Mouse (Mus musculus): Measurements from ENCODE around the gene Bach2. TPM values are rescaled to one million over a fixed set of nuclear protein-coding genes. Genes with fewer than 3 reads are reported as not detected.

Bach2 gene
- polyA plus RNA-seq, 1 experiment from 2014 or later: 18.8 TPM

DNA sequence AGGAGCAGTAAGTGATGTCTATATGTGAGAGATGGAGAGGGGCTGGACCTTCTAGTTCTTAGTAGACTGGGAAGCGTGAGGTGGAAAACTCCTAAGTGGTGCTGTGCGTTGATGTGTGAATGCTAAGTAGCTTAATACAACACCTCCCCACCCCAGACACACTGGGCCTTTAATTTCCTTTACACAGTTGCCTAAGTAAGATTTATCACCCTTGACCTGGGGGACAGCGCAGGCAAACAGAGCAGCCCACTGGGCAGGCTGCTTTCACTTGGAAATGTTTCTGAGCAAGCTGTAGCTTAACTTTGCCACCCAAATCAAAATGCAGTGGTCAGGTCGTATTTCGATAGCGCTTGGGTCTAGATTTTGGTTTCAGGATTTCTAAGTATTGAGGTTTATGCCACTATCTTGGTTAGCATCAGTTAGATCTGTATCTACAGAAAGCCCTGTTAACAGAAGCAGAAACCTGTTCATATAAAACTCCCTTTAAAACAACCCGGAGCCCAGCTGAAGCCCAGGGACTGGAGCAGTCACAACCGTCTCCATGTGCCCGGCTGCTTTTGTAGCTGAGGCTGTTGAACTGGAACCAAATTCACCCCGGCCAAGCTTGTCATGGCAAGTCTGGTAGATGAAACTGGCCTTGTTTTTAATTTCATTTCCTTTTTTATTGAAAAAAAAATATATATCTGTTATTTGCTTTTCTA is 19.0 kb upstream of the Bach2 start:
- Histone ChIP-seq H3K36me3 (ENCODE audit: control insufficient read depth, insufficient read depth, low read length) (no peaks in the 10 kb centered on the region), H3K9me3 (replicated peaks; ENCODE audit: control insufficient read depth, low read length, poor library complexity, severe bottlenecking) (no peaks in the 10 kb centered on the region), H3K4me3 (ENCODE audit: low read depth, low read length) (no peak overlapping the region), H3K4me1 (ENCODE audit: control insufficient read depth, insufficient read depth, low read length) (no peaks in the 10 kb centered on the region), H3K9ac (ENCODE audit: low read depth, low read length) (no peak overlapping the region), H3K4me2 (ENCODE audit: low read length) (no peak overlapping the region), H3K27me3 (ENCODE audit: control insufficient read depth, insufficient read depth, low read depth, low read length) (no peaks in the 10 kb centered on the region), H3K27ac (ENCODE audit: low read length) (no peak overlapping the region)
- WGBS: 31% methylated on average over 10 of the region's 10 CpGs
- ATAC-seq: no peak

DNA sequence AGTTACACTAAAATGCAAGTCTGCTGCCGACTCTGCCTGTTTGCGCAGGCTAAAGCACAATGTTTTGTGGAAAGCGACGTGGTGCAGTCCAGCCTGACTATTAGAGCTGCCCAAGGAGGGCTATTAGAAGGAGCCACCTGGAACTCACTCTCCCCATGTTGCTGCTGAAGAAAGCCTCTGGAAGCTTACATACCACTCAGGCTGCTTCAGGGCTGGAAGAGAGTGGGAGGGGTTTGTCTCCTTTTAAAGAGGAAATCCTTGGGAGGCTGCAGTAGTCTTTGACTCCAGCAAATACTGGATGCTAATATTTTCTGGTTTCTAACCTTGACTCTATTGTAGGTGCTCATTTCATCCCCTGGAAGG is 18.5 kb upstream of the Bach2 start:
- no peak overlapping the region for H3K27ac ChIP-seq (ENCODE audit: low read length)
- H3K4me2 ChIP-seq (ENCODE audit: low read length): no peak overlapping the region
- H3K27me3 ChIP-seq (ENCODE audit: control insufficient read depth, insufficient read depth, low read depth, low read length): no peaks in the 10 kb centered on the region
- H3K4me1 ChIP-seq (ENCODE audit: control insufficient read depth, insufficient read depth, low read length): no peaks in the 10 kb centered on the region
- H3K9ac ChIP-seq (ENCODE audit: low read depth, low read length): no peak overlapping the region; the same call in 1 of the 2 replicates
- 63% methylated on average over 4 of the region's 4 CpGs for WGBS
- H3K9me3 ChIP-seq (replicated peaks; ENCODE audit: control insufficient read depth, low read length, poor library complexity, severe bottlenecking): no peaks in the 10 kb centered on the region
- no peaks in the 10 kb centered on the region for H3K36me3 ChIP-seq (ENCODE audit: control insufficient read depth, insufficient read depth, low read length)
- no peak for ATAC-seq
- no peak overlapping the region for H3K4me3 ChIP-seq (ENCODE audit: low read depth, low read length)

DNA sequence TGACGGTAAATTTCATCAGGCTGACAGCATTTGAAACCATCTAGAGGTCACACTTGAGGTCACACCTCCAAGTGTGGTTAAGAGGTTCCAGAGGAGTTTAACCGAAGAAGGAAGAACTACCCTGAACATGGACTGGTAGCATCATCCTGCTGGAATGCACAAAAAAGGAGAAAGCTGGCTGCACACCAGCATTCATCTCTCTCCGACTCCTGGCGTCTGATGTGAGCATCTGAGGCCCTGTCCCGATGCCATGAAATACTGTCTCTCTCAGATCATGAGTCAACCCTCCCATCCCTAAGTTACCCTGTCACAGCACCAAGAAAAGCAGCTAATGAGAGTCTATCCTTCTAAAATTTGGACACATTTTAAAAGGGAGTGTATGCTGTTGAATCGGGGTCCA is 17.6 kb upstream of the Bach2 start:
- Histone ChIP-seq H3K27me3 (ENCODE audit: control insufficient read depth, insufficient read depth, low read depth, low read length) (no peaks in the 10 kb centered on the region), H3K4me3 (ENCODE audit: low read depth, low read length) (no peak overlapping the region), H3K27ac (ENCODE audit: low read length) (no peak overlapping the region), H3K9me3 (replicated peaks; ENCODE audit: control insufficient read depth, low read length, poor library complexity, severe bottlenecking) (no peaks in the 10 kb centered on the region), H3K9ac (ENCODE audit: low read depth, low read length) (no peak overlapping the region), H3K4me2 (ENCODE audit: low read length) (no peak overlapping the region), H3K4me1 (ENCODE audit: control insufficient read depth, insufficient read depth, low read length) (no peaks in the 10 kb centered on the region), H3K36me3 (ENCODE audit: control insufficient read depth, insufficient read depth, low read length) (no peaks in the 10 kb centered on the region)
- WGBS: 74% methylated on average over 6 of the region's 6 CpGs
- no peak for ATAC-seq

DNA sequence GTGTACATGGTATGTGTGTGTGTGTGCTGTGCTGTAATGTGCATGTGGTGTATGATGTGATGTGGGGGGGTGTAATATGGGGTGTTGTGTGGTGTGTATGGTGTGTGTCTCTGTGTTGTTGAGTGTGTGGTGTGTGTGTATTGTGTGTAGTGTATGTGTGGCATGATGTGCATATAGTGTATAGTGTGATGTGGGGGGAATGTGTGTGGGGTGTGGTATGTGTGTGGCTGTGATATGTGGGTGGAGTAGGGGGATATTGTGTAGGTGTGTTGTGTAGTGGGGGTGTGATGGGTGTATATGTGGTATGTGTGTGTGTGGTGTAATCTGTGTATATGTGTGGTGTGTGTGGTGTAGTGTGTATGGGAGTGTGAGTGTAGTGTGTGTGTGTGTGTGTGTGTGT is 15.0 kb upstream of the Bach2 start:
- H3K9ac ChIP-seq (ENCODE audit: low read depth, low read length): no peak overlapping the region
- H3K9me3 ChIP-seq (replicated peaks; ENCODE audit: control insufficient read depth, low read length, poor library complexity, severe bottlenecking): no peaks in the 10 kb centered on the region
- no peaks in the 10 kb centered on the region for H3K27me3 ChIP-seq (ENCODE audit: control insufficient read depth, insufficient read depth, low read depth, low read length)
- 0 out of 2 replicates have a peak, but pooled peaks have one; percentile 52 for ATAC-seq
- no peaks in the 10 kb centered on the region for H3K36me3 ChIP-seq (ENCODE audit: control insufficient read depth, insufficient read depth, low read length)
- no peak overlapping the region for H3K27ac ChIP-seq (ENCODE audit: low read length)
- H3K4me3 ChIP-seq (ENCODE audit: low read depth, low read length): no peak overlapping the region
- H3K4me1 ChIP-seq (ENCODE audit: control insufficient read depth, insufficient read depth, low read length): no peaks in the 10 kb centered on the region
- no peak overlapping the region for H3K4me2 ChIP-seq (ENCODE audit: low read length)

- ATAC-seq: no peak
These were observed 13.4 kb upstream of the Bach2 start for GRCm38 (mm10) chr4:32225191-32225590.

DNA sequence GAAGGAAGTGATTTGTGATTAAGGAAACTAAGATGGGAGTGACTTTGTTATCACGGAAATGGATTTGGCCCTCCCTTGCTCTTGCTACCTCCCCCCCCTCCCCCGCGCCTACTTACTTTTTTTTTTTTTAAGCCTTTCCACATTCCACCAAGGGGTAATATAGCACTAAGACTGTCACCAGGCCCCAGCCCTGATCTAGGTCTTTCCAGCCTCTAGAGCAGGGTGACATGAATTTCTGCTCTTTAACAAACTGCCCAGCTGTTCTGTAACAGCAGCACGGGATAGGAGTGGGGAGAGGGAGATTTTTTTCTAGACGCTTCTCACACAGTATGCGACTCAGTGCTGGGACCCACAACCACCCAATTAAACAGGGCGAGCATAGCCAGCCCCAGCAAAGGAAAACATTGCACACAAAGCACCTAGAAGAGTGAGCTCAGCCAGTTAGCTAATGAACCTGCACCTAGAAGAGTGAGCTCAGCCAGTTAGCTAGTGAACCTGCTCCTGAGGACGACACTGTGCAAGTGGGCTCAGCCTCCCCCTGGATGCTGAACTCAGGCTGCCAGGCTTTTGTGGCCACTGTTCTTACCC is 10.5 kb upstream of the Bach2 start:
- no peak overlapping the region for H3K9ac ChIP-seq (ENCODE audit: low read depth, low read length)
- H3K4me1 ChIP-seq (ENCODE audit: control insufficient read depth, insufficient read depth, low read length): no peaks in the 10 kb centered on the region
- no peaks in the 10 kb centered on the region for H3K27me3 ChIP-seq (ENCODE audit: control insufficient read depth, insufficient read depth, low read depth, low read length)
- no peak for ATAC-seq
- no peaks in the 10 kb centered on the region for H3K36me3 ChIP-seq (ENCODE audit: control insufficient read depth, insufficient read depth, low read length)
- H3K4me2 ChIP-seq (ENCODE audit: low read length): no peak overlapping the region
- no peak overlapping the region for H3K27ac ChIP-seq (ENCODE audit: low read length)
- no peaks in the 10 kb centered on the region for H3K9me3 ChIP-seq (replicated peaks; ENCODE audit: control insufficient read depth, low read length, poor library complexity, severe bottlenecking)
- 71% methylated on average over 8 of the region's 8 CpGs for whole genome bisulfite sequencing
- no peak overlapping the region for H3K4me3 ChIP-seq (ENCODE audit: low read depth, low read length)

More at GRCm38 (mm10) chr4:32225191-32225590, 13.4 kb upstream of the Bach2 start:
- Histone ChIP-seq H3K9me3 (replicated peaks; ENCODE audit: control insufficient read depth, low read length, poor library complexity, severe bottlenecking) (no peaks in the 10 kb centered on the region), H3K9ac (ENCODE audit: low read depth, low read length) (no peak overlapping the region), H3K36me3 (ENCODE audit: control insufficient read depth, insufficient read depth, low read length) (no peaks in the 10 kb centered on the region), H3K4me2 (ENCODE audit: low read length) (no peak overlapping the region), H3K4me3 (ENCODE audit: low read depth, low read length) (no peak overlapping the region), H3K27me3 (ENCODE audit: control insufficient read depth, insufficient read depth, low read depth, low read length) (no peaks in the 10 kb centered on the region), H3K27ac (ENCODE audit: low read length) (no peak overlapping the region), H3K4me1 (ENCODE audit: control insufficient read depth, insufficient read depth, low read length) (no peaks in the 10 kb centered on the region)
- WGBS: 94% methylated on average over 2 of the region's 2 CpGs

DNA sequence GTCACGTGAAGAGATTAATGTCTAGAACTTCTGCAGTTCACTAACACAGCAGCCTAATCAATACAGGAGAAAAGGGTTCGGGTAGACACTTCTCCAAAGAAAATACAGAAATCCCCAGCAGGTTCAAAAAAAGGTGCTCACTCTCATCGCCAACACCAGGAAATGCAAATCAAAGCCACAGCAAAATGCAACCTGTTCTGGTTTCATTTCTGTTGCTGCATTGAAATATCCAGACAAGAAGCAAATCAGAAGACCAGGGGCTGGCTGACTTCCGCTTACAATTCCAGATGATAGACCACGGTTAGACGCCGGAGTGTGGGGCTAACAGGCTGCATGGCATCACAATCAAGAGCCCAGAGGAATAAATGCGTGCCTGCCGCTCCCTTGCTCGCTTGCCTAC is 9.3 kb upstream of the Bach2 start:
- Histone ChIP-seq H3K36me3 (ENCODE audit: control insufficient read depth, insufficient read depth, low read length) (no peaks in the 10 kb centered on the region), H3K4me2 (ENCODE audit: low read length) (no peak overlapping the region), H3K4me3 (ENCODE audit: low read depth, low read length) (no peak overlapping the region), H3K27me3 (ENCODE audit: control insufficient read depth, insufficient read depth, low read depth, low read length) (no peaks in the 10 kb centered on the region), H3K9me3 (replicated peaks; ENCODE audit: control insufficient read depth, low read length, poor library complexity, severe bottlenecking) (no peaks in the 10 kb centered on the region), H3K4me1 (ENCODE audit: control insufficient read depth, insufficient read depth, low read length) (no peaks in the 10 kb centered on the region), H3K27ac (ENCODE audit: low read length) (no peak overlapping the region), H3K9ac (ENCODE audit: low read depth, low read length) (no peak overlapping the region)
- ATAC-seq: no peak
- 85% methylated on average over 10 of the region's 10 CpGs for WGBS

GRCm38 (mm10) chr4:32231258-32232055 is 7.1 kb upstream of the Bach2 start:
- Histone ChIP-seq H3K4me2 (ENCODE audit: low read length) (no peak overlapping the region), H3K4me3 (ENCODE audit: low read depth, low read length) (no peak overlapping the region), H3K9ac (ENCODE audit: low read depth, low read length) (no peak overlapping the region), H3K9me3 (replicated peaks; ENCODE audit: control insufficient read depth, low read length, poor library complexity, severe bottlenecking) (no peaks in the 10 kb centered on the region), H3K27ac (ENCODE audit: low read length) (no peak overlapping the region), H3K36me3 (ENCODE audit: control insufficient read depth, insufficient read depth, low read length) (no peaks in the 10 kb centered on the region), H3K27me3 (ENCODE audit: control insufficient read depth, insufficient read depth, low read depth, low read length) (no peaks in the 10 kb centered on the region), H3K4me1 (ENCODE audit: control insufficient read depth, insufficient read depth, low read length) (no peaks in the 10 kb centered on the region)
- no peak for ATAC-seq
- WGBS: 92% methylated on average over 11 of the region's 11 CpGs

All from midbrain, embryonic 16.5 days (tissue).